Mouse (Mus musculus): Measurements from ENCODE around the gene Sclt1. TPM values are rescaled to one million over a fixed set of nuclear protein-coding genes. Genes with fewer than 3 reads are reported as not detected.
"Not testable (repeated sequence)": the region's sequence is repeated elsewhere in the genome, so short reads cannot be mapped to it uniquely, and the experiment has no call there.

Sclt1 gene
- polyA plus RNA-seq, 1 experiment from 2014 or later: 7.1 TPM

DNA sequence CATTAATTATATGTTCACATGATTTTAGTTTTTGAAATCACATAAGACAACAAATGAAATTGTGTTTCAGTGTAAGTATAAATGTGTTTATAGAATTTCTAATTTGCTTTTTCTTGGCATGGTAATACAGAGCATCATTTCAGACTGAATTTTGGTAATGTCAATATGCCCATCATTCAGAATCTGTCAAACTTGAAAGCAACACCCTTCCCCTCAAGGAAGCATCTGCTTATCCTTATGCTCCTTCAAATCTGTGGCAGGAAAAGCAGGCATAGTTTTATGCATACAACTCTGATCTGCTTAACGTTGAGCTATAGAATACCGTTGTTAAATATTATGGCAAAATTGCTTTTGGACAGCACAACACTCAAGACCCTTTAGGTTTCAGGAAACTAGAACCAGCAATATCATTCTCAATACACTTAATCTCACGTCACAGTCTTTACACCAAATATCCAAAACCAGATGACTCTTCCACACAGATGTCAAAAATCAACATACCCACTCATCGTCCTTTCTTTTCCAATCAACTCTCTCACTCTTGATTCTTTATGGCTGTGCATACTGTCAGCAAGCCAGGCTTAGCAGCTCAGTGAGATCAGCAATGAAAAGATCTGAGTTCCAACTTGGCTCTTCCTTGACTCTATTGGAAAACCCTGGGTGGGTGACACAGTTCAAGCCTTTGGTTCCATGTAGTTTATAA lies 49.7 kb downstream of the Sclt1 start:
- H3K9ac ChIP-seq (ENCODE audit: low read depth, low read length): no peak overlapping the region
- WGBS: 88% methylated on average over 4 of the region's 4 CpGs
- ATAC-seq: no peak
- no peaks in the 10 kb centered on the region for H3K4me1 ChIP-seq (replicated peaks; ENCODE audit: control insufficient read depth, insufficient read depth, low read length)
- H3K27ac ChIP-seq (ENCODE audit: low read depth, low read length): no peak overlapping the region
- H3K4me3 ChIP-seq (ENCODE audit: low read depth, low read length): no peak overlapping the region
- TF ChIP-seq CTCF (IDR thresholded peaks at IDR 0.05; ENCODE audit: low read depth): no peak
- H3K36me3 ChIP-seq (ENCODE audit: control insufficient read depth, insufficient read depth): no peaks in the 10 kb centered on the region
- no peak overlapping the region for H3K4me2 ChIP-seq (replicated peaks; ENCODE audit: low read depth)
- no peaks in the 10 kb centered on the region for H3K27me3 ChIP-seq (replicated peaks; ENCODE audit: control insufficient read depth, insufficient read depth, low read length)
- H3K9me3 ChIP-seq (ENCODE audit: control insufficient read depth): no peaks in the 10 kb centered on the region

DNA sequence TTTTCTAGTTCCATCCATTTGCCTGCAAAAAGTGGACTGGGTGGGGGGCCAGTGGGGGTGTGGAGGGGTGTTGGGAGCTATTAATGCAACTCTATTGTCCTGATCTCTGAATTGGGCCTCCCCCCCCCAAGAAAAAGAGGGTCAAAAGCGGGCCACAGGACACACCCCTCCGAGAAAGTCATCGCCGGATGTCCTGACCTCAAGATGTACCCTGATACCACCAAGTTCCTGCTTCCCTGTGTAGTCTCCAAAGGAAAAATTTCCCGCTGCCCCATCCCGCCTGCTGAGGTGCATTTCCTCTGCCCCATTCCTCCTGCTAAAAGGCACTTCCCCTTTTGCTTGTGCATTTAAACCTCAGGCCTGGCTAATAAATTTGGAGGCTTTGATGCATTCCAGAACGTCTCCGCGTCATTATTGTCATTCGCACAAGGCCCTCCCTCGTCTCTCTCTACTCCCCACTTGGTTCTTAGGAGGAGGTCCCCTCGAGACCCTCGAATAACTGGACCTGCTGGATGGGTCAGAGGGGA lies 52.1 kb downstream of the Sclt1 start:
- H3K4me3 ChIP-seq (ENCODE audit: low read depth, low read length); H3K9me3 ChIP-seq (ENCODE audit: control insufficient read depth); H3K36me3 ChIP-seq (ENCODE audit: control insufficient read depth, insufficient read depth); H3K27ac ChIP-seq (ENCODE audit: low read depth, low read length); H3K9ac ChIP-seq (ENCODE audit: low read depth, low read length); H3K27me3 ChIP-seq (replicated peaks; ENCODE audit: control insufficient read depth, insufficient read depth, low read length); ATAC-seq; H3K4me1 ChIP-seq (replicated peaks; ENCODE audit: control insufficient read depth, insufficient read depth, low read length); H3K4me2 ChIP-seq (replicated peaks; ENCODE audit: low read depth): not testable (repeated sequence)
- 87% methylated on average over 13 of the region's 13 CpGs for WGBS

DNA sequence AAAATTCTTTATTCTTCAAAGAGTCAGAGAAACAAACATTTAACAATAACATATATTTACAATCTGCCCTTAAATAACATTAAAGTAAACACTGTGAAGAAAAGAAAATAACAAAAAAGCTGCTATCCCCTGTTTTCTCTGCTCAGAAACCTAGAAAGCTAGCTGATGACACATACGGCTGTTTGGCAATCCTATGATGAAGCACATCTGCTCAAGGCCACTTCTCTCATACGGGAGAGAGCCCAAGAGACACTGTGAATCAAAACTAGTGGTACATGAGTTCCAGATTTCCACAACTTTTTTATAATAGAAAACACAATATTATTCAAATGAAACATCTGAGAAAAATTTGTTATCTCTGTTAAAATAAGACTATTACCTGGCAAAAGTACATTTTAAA lies 55.9 kb downstream of the Sclt1 start:
- no peak for TF ChIP-seq CTCF (IDR thresholded peaks at IDR 0.05; ENCODE audit: low read depth)

DNA sequence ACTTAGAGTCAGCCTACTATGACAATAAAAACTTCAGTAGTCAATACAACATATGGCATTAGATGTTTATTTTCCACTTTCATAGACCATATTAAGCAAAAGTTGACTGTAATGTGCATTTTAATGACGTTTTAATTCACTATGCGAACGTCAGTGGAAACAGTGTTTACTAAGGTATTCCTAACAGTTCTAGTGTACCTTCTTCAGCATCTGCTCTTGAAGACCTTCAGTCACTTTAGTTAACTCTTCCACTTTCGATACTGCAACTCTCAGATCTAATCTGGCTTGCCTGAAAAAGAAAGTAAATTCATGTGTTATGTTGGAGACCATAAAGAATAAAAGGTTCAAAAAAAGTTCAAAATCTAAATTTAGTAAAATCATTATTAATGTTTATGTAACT lies 60.2 kb downstream of the Sclt1 start:
- ATAC-seq: no peak
- Histone ChIP-seq H3K36me3 (ENCODE audit: control insufficient read depth, insufficient read depth) (no peaks in the 10 kb centered on the region), H3K9ac (ENCODE audit: low read depth, low read length) (no peak overlapping the region), H3K4me2 (replicated peaks; ENCODE audit: low read depth) (no peak overlapping the region), H3K27ac (ENCODE audit: low read depth, low read length) (no peak overlapping the region), H3K4me3 (ENCODE audit: low read depth, low read length) (no peak overlapping the region), H3K9me3 (ENCODE audit: control insufficient read depth) (no peaks in the 10 kb centered on the region), H3K27me3 (replicated peaks; ENCODE audit: control insufficient read depth, insufficient read depth, low read length) (no peaks in the 10 kb centered on the region), H3K4me1 (replicated peaks; ENCODE audit: control insufficient read depth, insufficient read depth, low read length) (no peaks in the 10 kb centered on the region)
- WGBS: 83% methylated on average over 4 of the region's 4 CpGs
- TF ChIP-seq CTCF (IDR thresholded peaks at IDR 0.05; ENCODE audit: low read depth): no peak

More for the DNA sequence above, 55.9 kb downstream of the Sclt1 start:
- H3K9ac ChIP-seq (ENCODE audit: low read depth, low read length): no peak overlapping the region
- H3K4me3 ChIP-seq (ENCODE audit: low read depth, low read length): no peak overlapping the region
- H3K27me3 ChIP-seq (replicated peaks; ENCODE audit: control insufficient read depth, insufficient read depth, low read length): no peaks in the 10 kb centered on the region
- H3K36me3 ChIP-seq (ENCODE audit: control insufficient read depth, insufficient read depth): no peaks in the 10 kb centered on the region
- H3K27ac ChIP-seq (ENCODE audit: low read depth, low read length): no peak overlapping the region
- no peaks in the 10 kb centered on the region for H3K9me3 ChIP-seq (ENCODE audit: control insufficient read depth)
- no peak overlapping the region for H3K4me2 ChIP-seq (replicated peaks; ENCODE audit: low read depth)
- H3K4me1 ChIP-seq (replicated peaks; ENCODE audit: control insufficient read depth, insufficient read depth, low read length): no peaks in the 10 kb centered on the region
- ATAC-seq: no peak
- 59% methylated on average over 2 of the region's 2 CpGs for WGBS

DNA sequence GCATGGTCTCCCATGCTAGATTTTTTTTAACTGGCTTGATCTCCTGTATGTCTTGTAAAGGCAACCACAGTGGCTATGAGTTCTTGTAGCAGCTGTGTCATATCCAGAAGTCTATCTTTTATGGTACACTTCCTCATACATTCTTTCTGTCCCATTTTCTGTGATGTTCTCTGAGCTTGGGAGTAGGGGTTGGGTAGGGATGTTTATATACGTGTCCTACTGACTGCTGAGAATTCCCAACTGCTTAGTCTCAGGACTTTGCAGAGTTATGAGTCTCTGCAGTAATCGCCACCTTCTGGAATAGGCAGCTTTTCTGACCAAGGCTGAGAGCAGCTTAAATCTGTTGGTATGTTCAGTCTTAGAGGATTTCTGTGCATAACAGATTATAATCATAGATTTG lies 65.7 kb downstream of the Sclt1 start:
- no peak for ATAC-seq
- Histone ChIP-seq H3K27me3 (replicated peaks; ENCODE audit: control insufficient read depth, insufficient read depth, low read length) (no peaks in the 10 kb centered on the region), H3K4me1 (replicated peaks; ENCODE audit: control insufficient read depth, insufficient read depth, low read length) (no peaks in the 10 kb centered on the region), H3K9ac (ENCODE audit: low read depth, low read length) (no peak overlapping the region), H3K36me3 (ENCODE audit: control insufficient read depth, insufficient read depth) (no peaks in the 10 kb centered on the region), H3K4me3 (ENCODE audit: low read depth, low read length) (no peak overlapping the region), H3K27ac (ENCODE audit: low read depth, low read length) (no peak overlapping the region), H3K4me2 (replicated peaks; ENCODE audit: low read depth) (no peak overlapping the region), H3K9me3 (ENCODE audit: control insufficient read depth) (no peaks in the 10 kb centered on the region)
- WGBS: 65% methylated on average over 2 of the region's 2 CpGs
- no peak for TF ChIP-seq CTCF (IDR thresholded peaks at IDR 0.05; ENCODE audit: low read depth)

DNA sequence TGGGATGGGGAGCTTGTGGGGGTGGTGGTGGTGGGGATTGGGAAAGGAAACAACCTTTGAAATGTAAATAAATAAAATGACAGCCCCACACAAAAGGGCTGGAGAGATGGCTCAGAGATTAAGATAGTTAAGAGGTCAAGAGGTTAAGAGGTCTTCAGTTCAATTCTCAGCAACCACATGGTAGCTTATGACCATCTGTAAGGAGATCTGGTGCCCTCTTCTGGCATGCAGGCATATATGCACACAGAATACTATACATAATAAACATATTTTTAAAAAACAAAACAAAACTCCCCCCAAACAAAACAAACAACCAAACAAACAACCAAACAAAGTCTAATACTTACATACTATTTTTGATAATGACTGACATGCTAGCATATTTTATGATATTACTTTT lies 67.5 kb downstream of the Sclt1 start:
- ATAC-seq: no peak
- H3K4me2 ChIP-seq (replicated peaks; ENCODE audit: low read depth): no peak overlapping the region
- no peak overlapping the region for H3K27ac ChIP-seq (ENCODE audit: low read depth, low read length)
- no peaks in the 10 kb centered on the region for H3K4me1 ChIP-seq (replicated peaks; ENCODE audit: control insufficient read depth, insufficient read depth, low read length)
- H3K27me3 ChIP-seq (replicated peaks; ENCODE audit: control insufficient read depth, insufficient read depth, low read length): no peaks in the 10 kb centered on the region
- H3K9ac ChIP-seq (ENCODE audit: low read depth, low read length): no peak overlapping the region
- H3K9me3 ChIP-seq (ENCODE audit: control insufficient read depth): no peaks in the 10 kb centered on the region
- peak; percentile 63 for TF ChIP-seq CTCF (IDR thresholded peaks at IDR 0.05; ENCODE audit: low read depth)
- H3K36me3 ChIP-seq (ENCODE audit: control insufficient read depth, insufficient read depth): no peaks in the 10 kb centered on the region
- no peak overlapping the region for H3K4me3 ChIP-seq (ENCODE audit: low read depth, low read length)

Measured in intestine, postnatal 0 days (tissue).